Mouse (Mus musculus): ENCODE results near the gene Depdc5.
"Not testable (repeated sequence)": the region's sequence is repeated elsewhere in the genome, so short reads cannot be mapped to it uniquely, and the experiment has no call there.

Gene Depdc5

DNA sequence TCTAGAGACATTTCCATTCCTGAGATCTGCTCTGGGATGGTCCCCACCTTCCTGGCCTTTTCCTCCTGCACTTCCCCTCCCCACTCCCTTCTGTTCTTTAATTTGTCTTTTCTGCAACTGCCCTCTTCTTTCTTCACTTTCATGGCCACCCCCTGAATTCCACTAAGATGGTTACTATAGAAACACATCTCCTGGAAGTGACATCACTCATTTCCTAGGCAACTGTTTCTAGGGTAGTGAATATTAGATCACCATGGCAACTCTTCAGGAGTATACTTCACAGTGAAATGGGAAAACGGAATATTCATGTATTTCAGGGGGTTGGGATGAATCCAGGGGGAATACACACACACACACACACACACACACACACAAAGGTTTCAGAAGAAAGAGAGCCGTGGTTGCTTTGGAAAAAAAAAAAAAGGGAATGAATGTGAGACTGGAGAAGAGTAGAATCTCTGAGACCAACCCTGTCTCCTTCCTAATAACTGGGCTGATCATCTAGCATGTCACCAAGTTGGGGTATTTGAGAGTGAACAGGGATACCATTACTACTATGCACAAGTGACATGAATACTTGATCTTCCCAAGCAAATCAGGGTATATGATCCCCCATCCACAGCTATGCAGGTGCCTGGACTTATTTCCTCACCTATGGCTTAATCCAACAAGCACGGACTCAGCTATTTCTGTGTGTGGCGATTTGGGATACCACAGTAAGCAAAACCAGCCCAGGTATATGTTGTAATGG, 167.1 kb downstream of the Depdc5 start:
- peak in 1 of 2 experiments; percentile 45 for DNase-seq (ENCODE audit: low spot score in 2 of 2)

DNA sequence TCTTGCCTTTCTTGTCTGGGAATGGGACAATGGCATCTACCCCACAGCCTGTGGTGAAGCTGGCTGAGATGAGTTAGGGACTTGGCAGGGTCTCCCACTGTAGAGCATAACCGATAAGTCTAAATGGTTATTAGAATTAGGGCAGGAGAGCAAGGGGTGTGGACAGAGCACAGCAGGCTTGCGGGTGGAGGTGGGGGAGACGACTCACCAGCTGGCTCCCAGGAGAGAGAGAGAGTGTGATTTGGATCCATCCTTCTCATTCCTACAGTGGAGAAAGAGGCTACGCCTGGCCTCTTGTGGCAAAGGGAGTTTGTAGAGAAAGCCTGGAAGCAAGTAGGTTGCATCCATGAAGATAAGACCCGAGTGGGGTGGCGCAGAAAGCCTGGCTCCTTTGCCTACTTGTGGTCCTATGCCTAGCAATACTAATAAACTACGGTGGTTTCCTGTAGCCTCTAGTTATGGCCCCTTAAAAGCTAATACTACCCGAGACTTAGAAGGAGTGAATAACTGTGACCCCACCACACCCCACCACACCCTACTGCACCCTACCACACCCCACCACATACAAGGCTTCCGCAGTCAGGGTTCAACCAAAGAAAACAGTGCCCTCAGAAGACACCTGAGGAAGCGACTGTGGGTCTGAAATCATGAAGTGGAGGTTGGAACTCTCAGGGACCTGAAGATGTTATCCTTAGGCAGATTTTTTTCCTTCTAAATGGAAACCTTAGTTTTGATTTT, 168.7 kb downstream of the Depdc5 start:
- DNase-seq (ENCODE audit: low spot score in 2 of 2), result peak in 1 of 2 experiments; percentile 24

DNA sequence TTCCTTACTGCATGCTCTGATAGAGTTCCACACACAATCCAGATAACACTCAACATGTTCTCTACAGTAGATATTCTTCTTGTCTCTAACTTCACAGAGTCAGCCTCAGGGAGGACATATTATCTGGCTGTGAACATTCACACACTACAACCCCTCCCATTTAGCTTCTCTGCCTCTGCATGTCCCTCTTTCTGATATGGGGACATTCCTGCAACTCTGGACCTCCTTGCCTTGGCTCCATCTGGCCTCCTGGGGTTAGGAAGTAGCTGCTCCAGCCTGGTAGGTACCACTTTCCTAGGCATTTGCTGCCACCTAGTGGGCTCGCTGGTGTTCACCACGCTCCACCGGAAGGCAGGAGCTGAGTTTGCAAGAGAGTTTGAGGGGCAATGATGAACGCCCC, 169.6 kb downstream of the Depdc5 start:
- DNase-seq (ENCODE audit: low spot score in 2 of 2), result peak; percentile 82 to 84

DNA sequence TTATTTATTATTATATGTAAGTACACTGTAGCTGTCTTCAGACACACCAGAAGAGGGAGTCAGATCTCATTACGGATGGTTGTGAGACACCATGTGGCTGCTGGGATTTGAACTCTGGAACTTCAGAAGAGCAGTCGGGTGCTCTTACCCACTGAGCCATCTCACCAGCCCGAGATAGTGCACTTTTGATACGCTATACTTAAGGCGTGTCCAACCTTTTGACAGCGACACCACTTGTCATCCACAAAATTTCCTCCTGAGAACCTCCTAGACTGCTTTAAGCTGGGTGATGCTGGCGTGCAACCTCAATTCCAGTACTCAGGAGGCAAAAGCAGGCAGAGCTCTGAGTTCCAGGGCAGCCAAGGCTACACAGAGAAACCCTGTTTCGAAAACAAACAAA, 170.1 kb downstream of the Depdc5 start:
- DNase-seq (ENCODE audit: low spot score in 2 of 2), result not testable (repeated sequence)

DNA sequence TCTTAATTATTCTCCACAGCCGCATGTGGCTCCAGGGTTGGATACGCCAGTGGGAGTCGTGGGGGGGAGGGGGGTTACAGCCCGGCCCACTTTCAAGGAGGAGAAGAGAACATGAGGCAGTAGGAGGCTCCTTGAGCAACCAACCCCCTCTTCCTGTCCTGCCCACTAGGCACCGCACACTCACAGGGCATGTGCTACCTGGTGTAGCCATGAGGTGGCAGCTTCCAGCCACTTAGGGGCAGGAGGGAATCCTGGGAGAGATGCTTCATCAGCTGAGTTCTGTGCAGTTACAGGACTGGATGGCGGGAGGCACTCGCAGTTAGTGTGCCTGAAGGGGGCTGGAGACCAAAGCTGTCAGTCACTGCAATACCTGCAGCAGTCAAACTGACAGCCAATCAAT, 170.6 kb downstream of the Depdc5 start:
- no peak for DNase-seq (ENCODE audit: low spot score in 2 of 2)

DNA sequence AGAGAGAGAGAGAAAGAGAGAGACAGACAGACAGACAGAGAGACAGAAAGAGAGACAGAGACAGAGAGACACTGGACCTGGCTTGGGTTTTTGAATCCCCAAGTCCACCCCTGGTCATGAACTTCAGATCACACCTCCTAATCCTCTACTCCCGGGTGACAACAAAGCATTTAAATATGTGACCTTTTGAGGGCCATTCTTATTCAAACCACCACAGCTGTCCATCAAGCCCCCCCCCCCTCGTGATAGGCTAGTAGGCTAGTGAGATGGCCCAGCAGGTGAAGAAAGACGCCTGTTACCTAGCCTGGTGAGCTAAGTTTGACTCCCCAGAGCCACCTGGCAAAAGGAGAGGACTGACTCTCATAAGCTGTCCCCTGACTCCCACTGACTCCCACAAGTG, 171.4 kb downstream of the Depdc5 start:
- DNase-seq (ENCODE audit: low spot score in 2 of 2), result no peak

DNA sequence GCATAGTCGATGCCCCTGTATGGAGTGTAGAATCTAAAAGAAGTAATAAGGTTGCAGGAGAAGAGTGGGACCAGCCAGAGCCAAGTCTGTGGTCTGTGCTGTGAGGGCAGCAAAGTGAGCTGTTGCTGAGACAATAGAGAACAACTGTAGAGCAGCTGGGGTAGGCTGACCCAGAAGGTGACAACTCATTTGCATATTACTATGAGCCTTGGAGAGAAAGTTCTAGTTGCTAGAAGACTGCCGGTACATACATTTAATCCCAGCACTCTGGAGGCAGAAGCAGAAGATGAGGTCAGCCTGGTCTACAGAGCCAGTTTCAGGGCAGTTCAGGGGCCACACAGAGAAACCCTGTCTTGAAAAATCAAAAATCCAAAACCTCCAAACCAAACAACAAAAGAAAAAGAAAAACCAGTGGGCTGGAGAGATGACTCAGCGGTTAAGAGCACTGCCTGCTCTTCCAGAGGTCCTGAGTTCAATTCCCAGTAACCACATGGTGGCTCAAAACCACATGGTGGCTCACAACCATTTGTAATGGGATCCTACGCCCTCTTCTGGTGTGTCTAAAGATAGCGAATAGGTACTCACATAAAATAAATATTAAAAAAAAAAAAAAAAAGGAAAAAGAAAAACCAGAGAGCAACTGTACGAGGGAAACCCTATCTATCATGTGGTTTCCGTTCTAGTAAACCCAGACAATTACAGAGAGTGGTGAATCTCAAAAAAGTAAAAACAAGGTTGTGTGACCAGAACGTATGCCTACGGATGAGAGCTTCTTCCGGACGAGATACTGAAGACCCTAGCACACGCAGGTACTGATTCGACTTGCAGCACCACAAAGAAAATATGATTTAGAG, 175.4 kb downstream of the Depdc5 start:
- DNase-seq (ENCODE audit: low spot score in 2 of 2), result no peak

DNA sequence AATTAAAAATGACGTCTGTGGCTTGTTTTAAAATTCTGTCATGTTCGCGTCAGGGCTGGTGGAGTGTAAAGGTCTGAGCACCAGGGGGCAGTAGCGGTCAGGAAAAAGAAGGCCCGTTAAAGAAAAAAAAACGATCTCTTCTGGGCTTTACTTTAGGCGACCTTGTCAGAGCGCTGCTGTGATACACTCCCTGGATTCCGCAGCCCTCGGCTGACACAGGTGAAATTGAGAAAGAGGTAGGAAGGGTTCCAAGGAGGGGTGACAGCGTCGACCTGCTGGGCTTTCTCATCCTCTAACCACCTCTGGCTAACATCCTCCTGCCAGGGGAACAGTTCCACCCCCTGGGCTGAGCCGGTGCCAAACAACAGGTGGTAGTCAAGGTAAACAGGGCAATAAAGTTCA, 176.0 kb downstream of the Depdc5 start:
- DNase-seq (ENCODE audit: low spot score in 2 of 2), result peak; percentile 59 to 73

DNA sequence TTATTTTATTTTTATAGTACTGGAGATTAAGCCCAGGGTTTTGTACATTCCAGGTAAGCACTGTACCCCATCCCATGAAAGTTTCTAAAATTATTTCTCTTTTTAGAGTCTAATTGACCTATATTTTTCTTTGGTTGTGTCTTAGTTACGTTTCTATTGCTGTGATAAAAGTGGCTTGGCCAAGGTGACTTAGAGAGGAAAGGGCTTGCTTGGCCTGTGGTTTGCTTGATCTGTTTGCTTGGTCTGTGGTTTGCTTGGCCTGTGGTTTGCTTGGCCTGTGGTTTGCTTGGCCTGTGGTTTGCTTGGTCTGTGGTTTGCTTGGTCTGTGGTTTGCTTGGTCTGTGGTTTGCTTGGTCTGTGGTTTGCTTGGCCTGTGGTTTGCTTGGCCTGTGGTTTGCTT, 177.2 kb downstream of the Depdc5 start:
- DNase-seq (ENCODE audit: low spot score in 2 of 2), result not testable (repeated sequence)

DNA sequence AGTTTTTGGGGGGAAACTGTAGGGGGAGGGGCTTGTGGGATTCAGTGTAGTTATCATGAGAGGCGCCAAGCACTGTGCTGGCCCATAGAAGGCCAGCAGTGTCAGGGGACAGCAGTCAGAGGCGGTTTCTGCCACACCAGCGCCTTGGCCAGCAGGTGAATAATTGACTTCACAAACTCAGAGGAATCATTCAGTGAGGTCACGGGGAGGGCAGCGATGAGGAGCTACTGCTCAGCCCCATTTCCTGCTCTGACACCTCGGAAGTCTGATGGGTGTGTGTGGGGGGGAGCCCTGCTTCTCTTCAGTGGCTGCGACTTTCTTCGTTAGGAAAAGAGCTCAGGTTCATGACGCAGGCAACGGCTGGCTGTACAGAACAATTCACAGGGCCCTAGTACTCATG, 179.9 kb downstream of the Depdc5 start:
- no peak for DNase-seq (ENCODE audit: low spot score in 2 of 2)

All from frontal cortex, postnatal 36 days (tissue).